Mouse (Mus musculus): ENCODE data around the gene 1700093K21Rik.
"Not testable (repeated sequence)": the region's sequence is repeated elsewhere in the genome, so short reads cannot be mapped to it uniquely, and the experiment has no call there.

1700093K21Rik gene

DNA sequence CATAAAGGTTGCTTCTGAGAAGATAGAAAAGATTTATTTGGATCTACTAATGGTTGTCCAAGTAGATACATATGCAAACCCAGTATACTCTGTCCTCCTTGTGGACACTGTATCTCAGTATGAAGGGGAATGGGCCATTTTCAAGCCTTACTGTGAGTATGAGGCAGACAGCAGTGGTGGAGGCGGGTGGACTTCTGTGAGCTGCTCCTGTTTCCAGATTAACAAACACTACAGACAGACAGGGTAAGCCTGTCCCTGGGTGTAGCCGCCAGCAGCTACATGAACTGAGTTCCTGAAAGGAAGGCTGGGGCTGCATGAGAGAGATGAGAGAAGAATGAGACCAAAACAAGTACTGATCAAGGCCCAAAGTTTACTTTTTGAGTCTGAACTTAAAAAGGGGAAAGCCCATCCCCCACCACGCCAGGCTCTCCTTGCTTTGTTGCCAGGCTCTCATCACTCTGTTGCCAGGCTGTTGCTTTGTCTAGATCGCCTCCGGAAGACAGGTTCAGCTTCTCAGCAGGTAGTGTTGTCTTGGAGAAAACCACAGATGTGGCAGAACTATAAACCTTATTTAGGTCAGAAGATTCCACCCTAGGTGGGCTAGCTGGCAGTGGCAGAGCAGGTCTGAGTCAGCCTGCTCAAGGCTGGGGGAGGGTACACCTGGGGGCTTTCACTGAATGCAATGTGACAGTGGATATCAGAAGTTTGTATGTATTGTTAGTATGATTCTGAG is at the start of gene 1700093K21Rik:
TSS of gene 1700093K21Rik (minus strand) at position 683 of the 733 bp plus-strand sequence.
- in situ Hi-C loops (cut with MboI; ENCODE audit: low sequenced_read_pairs) = no loop called here

DNA sequence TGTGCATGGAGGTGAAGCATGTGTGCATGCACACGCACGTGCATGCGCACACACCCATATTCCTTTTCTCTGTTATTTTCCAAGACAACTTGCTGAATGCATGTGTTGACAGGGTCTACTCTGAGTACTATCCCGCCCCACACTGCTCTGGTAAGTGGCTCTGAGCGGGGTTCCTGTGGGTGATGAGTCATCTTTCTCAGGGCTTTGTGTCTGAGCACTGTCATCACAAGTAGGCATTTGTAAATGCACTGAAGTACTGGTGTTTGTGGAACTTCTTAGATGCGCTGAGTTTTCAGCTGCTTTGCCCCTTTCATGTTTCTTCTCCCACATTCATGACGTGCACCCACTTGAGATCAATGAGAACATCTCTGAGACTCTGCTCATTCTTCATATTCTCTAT is 49.2 kb upstream of the 1700093K21Rik start:
- in situ Hi-C loops (cut with MboI; ENCODE audit: low sequenced_read_pairs) = no loop called here

DNA sequence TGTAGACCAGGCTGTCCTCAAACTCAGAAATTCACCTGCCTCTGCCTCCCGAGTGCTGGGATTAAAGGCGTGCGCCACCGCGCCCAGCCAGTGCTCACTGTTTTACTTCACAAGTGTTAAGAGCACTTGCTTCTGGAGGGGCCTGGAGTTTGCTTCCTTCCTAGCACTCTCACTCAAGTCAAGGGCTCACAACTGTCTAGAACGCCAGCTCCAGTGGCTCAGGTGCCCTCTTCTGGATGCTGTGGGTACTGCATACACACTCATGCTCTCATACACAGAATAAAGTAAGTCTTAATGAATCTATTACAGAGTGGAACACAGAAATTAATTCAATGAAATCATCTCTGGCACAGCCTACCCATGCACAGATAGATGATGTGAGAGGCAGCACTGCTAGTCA is 44.8 kb upstream of the 1700093K21Rik start:
- in situ Hi-C loops (cut with MboI; ENCODE audit: low sequenced_read_pairs) = no loop called here

DNA sequence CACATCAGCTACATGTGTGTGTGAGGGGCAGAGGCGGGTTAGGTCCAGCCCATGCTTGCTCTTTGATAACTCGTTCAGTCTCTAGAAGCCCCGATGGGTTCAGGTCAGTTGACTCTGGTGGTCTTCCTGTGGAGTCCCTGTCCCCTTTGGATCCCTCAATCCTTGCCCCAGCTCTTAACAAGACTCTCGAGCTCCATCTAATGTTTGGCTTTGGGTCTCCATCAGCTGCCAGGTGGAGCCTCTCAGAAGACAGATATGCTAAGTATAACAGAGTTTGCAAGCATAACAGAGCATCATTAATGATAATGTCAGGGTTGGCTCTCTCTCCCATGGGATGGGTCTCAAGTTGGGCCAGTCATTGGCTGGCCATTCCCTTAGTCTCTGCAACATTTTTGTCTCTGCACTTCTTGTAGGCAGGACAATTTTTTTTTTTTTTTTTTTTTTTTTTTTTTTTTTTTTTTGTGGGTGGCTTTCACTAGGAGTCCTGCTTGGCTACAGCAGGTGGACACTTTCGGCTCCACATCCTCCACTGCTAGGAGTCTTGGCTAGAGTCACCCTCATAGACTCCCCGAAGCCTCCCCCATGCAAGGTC is 36.2 kb upstream of the 1700093K21Rik start:
- in situ Hi-C loops (cut with MboI; ENCODE audit: low sequenced_read_pairs) = no loop called here

DNA sequence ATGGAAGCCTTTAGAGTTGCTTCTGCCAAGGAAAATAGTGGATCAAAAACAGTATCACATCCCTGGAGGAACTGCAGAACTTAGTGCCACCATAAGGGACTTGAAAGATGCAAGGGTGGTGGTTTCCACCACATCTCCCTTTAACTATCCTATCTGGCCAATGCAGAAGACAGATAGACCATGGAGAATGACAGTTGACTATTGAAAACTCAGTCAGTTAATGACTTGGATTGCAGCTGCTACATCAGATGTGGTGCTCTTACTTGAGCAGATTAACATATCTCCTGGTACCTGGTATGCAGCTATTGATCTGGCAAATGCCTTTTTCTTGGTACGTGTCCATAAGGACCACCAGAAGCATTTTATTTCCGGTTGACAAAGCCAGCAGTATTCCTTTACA is 16.5 kb upstream of the 1700093K21Rik start:
- in situ Hi-C loops (cut with MboI; ENCODE audit: low sequenced_read_pairs) = no loop called here

DNA sequence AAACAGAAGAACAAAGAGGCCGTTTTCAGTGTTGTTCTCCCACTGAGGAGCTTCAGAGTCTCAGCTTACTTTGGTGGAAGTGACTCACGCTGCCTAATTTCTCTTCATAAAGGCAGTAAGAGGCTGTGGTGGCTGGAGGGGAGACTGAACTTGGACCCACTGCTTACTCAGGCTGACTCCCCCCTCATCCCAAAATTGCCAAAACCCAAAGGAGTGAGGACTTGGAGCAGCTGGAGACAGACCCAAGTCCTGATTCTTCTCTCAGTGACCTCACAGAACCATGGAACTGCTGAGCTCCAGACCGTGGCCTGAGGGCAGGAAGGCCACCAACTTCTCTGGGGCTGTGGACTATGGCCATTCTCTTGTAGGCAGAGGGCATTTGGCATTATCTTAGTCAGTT is 2.0 kb downstream of the 1700093K21Rik start:
- in situ Hi-C loops (cut with MboI; ENCODE audit: low sequenced_read_pairs) = no loop called here

DNA sequence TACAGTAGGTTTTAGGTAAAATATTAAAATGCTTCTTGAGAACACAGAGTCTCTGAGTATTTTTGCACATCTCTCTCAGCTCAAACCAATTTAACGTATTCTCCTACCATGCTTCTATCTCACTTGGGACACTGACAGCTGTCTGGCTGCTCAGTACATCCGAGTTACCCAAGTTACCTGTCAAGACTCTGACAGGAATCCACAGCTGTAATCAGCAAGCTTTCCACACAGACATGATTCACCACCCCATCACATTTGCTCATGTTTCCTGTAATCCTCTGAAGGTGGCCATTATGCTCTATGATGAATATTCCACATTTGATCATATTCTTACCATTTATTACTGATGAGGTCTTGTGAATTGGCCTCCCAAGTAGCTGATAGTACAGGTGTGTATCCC is 5.6 kb downstream of the 1700093K21Rik start:
- in situ Hi-C loops (cut with MboI; ENCODE audit: low sequenced_read_pairs) = no loop called here

DNA sequence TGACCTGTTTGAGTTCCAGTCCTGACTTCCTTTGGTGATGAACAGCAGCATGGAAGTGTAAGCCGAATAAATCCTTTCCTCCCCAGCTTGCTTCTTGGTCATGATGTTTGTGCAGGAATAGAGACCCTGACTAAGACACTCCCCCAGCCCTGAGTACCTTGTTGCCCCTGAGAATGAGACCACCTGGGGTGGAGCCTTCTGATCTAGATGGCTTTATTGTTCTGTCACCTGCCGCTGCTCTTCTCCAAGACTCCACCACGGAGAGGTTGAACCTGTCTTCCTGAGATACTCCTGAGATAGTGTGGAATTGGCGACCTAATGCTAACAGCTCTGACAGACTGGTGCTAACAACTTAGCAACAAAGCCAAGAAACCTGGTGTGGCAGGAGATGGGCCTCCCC is 6.2 kb downstream of the 1700093K21Rik start:
- in situ Hi-C loops (cut with MboI; ENCODE audit: low sequenced_read_pairs) = not testable (repeated sequence)

DNA sequence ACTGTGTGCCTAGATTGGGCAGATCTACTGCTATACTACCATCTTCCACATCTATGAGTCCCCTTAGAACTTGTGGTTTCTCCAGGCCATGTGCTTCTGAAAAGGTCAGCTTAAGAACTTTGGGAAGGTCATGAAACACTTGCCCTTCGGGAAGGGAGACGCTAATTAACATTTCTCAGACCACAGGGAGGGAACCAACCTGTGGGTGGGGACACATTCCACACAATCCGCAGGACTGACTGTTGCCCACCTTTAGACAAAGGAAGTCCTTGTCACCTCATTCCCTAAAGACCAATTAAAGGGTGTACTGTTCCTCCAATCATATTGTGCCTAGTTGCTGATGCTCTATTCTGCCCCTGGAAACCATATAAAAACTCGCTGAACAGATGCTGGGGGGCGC is 16.2 kb downstream of the 1700093K21Rik start:
- in situ Hi-C loops (cut with MboI; ENCODE audit: low sequenced_read_pairs) = not testable (repeated sequence)

DNA sequence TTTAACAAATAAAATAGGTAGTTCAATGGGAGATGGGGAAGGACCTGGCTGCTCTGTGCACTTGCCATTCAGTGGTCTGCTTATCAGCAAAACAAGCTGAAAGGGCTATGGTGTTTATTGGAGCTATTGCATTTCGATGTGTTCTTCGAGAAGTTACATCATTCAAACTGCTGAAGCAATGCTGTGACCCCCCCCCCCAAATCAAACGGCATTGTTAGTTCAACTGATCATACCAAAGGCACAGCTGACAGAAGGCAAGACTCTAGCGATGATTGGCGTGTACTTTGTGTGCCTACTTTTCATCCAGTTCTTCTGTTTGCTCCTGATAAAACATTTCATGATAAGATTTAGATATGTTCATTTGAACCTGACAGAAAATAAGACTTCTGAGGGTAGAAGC is 22.3 kb downstream of the 1700093K21Rik start:
- in situ Hi-C loops (cut with MboI; ENCODE audit: low sequenced_read_pairs) = no loop called here

DNA sequence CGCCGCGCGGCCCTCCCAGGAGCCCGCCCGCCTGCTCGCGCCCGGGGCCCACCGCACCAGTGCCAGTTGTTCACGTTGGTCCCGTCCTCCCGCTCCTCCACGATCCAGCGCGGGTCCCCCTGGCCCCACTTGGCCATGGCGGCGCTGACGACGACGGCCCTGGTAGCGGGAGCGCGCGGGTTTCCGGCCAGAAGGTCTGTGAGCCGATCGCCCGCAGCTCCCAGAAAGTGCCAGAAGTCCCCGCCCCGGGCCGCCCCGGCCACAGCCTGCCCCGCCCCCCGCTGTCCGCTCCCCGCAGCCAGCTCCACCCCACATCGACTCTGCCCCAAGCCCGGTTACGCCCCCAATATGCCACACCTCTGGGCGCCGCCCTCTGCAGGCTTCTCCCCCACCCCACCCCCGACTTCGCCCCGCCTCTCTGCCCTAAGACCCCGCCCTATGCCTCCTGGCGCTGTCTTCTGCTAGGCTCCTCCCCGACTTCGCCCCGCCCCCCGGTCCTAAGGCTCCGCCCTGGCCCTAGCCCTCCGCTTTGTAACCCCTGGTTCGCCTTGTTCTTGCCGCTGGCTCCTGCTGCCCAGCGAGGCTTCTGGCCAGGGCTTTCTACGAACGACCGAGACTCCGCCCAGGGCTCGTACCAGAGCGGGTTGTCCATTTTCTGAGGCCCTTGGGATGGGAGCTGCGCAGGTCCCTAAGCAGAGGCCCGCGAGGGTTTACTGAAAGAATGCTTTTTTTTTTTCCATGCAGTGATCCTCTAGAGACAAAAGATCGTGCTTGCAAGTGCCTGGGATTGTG is 23.0 kb downstream of the 1700093K21Rik start, which contains the start of gene Ahsa2:
TSS of gene Ahsa2 (minus strand) at position 313 of the 792 bp plus-strand sequence.
- in situ Hi-C loops (cut with MboI; ENCODE audit: low sequenced_read_pairs) = no loop called here

DNA sequence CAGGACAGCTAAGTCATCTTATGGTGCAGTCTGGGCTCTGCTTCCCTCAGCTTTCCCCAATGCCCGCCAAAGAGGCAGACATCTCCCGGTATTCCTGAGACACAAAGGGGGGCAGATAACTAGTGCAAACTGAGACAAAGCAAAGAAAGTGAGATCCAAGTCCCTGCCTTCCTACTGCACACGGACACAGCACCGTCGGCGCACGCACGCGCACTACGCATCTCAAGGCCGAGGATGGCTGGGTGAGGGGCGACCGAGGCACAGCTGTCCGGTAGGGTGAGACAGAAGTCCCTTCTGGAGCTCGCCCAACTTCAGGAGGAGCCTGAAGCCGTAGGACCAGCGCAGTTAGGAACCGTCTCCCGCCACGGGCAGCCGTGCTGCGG is 23.6 kb downstream of the 1700093K21Rik start:
- in situ Hi-C loops (cut with MboI; ENCODE audit: low sequenced_read_pairs) = no loop called here

DNA sequence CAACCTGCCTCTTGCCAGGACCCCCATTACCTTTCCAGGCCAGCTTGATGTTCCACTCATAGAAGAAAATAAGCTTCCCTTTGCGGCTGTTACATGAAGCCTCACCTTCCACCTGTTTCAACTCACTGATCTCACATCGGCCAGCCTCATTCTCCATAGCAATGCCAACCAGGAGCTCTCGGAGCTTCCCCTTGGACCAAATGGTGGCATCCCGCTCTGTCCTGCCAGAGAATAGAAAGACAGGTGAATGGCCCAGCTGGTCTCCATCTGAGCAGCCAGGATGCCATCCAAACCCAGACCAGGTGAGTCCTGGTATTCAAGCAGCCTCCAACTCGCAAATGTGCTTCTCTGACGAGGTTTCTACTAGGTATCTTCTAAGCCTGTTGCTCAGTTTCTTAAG is 24.3 kb downstream of the 1700093K21Rik start:
- in situ Hi-C loops (cut with MboI; ENCODE audit: low sequenced_read_pairs) = no loop called here

DNA sequence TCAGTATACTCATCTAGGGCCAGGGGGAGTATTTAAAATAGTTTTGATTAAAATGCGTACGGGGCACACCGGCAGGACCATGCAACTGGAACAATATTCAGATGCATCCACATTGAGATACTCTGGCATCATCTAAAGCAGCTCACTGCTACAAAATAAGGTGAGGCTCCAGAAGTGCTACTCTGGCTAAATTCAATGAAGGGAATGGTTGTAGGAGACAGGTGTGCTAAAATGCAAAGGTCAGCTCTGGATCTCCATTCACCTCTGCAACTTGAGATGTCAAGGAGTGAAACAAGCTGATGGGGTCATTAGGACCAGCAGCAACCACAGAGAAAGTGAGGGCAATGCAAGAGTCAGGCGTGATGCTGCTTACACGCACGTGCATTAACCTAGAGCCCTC is 25.7 kb downstream of the 1700093K21Rik start:
- in situ Hi-C loops (cut with MboI; ENCODE audit: low sequenced_read_pairs) = no loop called here

DNA sequence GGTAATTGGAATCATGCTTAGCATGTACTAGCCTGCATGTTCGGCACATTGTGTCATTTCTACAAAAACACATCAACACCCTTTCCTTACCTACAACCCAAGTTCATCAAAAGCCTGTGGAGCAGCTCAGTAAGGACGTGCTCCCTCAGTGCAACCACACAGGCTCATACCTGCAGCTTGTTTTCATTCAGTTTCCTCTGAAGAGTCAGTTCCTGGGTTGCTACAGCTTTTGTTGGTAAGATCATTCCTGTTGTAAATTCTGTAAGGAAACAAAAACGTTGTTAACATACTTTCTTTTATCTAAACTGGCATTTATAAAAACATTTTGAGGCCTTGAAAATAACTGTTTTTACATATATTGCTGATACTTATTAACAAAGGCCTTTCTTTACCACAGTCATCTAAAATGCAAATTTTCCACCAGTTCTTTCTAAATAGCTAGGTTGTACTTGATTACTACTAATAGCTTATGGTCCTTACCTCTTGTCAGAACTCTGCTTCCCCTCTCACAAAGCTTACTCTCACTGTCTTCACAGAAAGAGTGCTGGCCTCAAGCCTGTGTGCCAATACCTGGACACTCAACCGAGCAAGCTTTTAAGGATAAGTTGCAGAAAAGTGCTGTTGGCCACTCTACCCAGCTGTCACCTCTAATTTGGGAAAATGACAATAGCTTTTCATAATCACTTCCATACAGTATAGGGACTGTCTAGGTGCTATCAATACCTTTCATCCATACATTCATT is 28.7 kb downstream of the 1700093K21Rik start:
- in situ Hi-C loops (cut with MboI; ENCODE audit: low sequenced_read_pairs) = no loop called here

DNA sequence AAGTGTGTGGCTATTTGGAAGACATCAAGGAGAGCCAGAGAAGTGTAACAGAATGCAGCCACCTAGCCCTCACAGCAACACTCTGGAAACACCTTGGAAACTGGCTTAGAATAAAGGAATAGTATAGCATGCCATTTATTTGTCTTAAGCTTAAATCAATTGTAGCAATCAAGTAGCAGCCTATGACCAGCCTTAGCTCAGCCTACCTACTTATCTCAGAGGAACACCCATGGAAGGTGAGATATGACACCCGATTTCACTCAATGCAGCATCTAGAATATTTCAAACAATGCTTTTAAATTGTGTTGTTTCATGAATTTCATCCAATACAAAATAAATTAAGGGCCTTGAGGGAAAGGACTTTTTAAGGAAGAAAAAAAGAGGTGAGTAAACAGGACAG is 31.0 kb downstream of the 1700093K21Rik start:
- in situ Hi-C loops (cut with MboI; ENCODE audit: low sequenced_read_pairs) = no loop called here
